Mouse (Mus musculus) erythroblast, embryonic 14.5 days (primary cell): ENCODE data around the gene Vmn2r80. TPM values are rescaled to one million over a fixed set of nuclear protein-coding genes. Genes with fewer than 3 reads are reported as not detected.
"Not testable (repeated sequence)": the region's sequence is repeated elsewhere in the genome, so short reads cannot be mapped to it uniquely, and the experiment has no call there.

ENCODE experiments used
- H3K27me3 ChIP-seq: 2 replicates; pipeline ENCODE4 v1.6.1; 2012; ENCODE audit warnings: inconsistent platforms; ENCODE audit not compliant: control insufficient read depth
- H3K36me3 ChIP-seq: 2 replicates; pipeline ENCODE4 v1.6.1; 2012; ENCODE audit warnings: mild to moderate bottlenecking, inconsistent platforms; ENCODE audit not compliant: control insufficient read depth
- H3K4me1 ChIP-seq: 2 replicates; pipeline ENCODE4 v1.6.1; 2012; ENCODE audit warnings: inconsistent platforms; ENCODE audit not compliant: control insufficient read depth
- H3K4me3 ChIP-seq: replicated peaks from 2 replicates; pipeline ENCODE3; 2012; ENCODE audit warnings: moderate library complexity, mild to moderate bottlenecking, inconsistent platforms
- H3K9me3 ChIP-seq: 2 replicates; pipeline ENCODE4 v1.6.1; 2012; ENCODE audit warnings: low read length, inconsistent platforms, mixed read lengths; ENCODE audit not compliant: control insufficient read depth
- GATA1 ChIP-seq: IDR thresholded peaks from 2 replicates; pipeline ENCODE4 v1.6.1; 2012; ENCODE audit warnings: low read length, inconsistent platforms, mixed read lengths
- TAL1 ChIP-seq: IDR thresholded peaks from 3 replicates; pipeline ENCODE4 v1.6.1; 2012; ENCODE audit warnings: low read length, inconsistent platforms, mixed read lengths
- polyA plus RNA-seq: library from polyadenylated mRNA; stranded (reverse); fragments of >175 nt; gene quantifications from 2 replicates; pipeline ENCODE4 v1.2.3, GENCODE M21; 2012

Vmn2r80 gene
- polyA plus RNA-seq: not detected in 2 replicates

DNA sequence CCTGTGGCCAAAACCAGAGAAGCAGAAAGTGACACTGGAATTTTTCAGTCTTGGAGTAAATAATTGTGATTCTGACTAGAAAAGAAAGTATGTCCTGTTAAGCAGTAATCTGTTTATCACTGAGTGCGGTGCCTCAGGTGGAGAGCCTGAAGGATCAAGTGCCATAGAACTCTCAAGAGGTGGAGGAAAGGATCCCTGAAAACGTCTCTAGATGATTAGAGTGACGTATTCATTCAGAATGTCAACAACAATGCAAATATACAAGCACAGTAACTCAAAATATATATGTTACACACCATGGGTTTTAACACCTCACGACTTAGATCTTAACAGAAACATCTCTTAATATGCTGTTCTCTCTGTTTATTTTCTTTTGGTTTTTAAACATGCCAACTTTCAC is at the start of gene Vmn2r80:
Gene Vmn2r80 (plus strand): TSS at position 301 of the 400 bp plus-strand sequence.
- H3K9me3 ChIP-seq, H3K4me1 ChIP-seq, H3K36me3 ChIP-seq, H3K4me3 ChIP-seq, H3K27me3 ChIP-seq: not testable (repeated sequence)

DNA sequence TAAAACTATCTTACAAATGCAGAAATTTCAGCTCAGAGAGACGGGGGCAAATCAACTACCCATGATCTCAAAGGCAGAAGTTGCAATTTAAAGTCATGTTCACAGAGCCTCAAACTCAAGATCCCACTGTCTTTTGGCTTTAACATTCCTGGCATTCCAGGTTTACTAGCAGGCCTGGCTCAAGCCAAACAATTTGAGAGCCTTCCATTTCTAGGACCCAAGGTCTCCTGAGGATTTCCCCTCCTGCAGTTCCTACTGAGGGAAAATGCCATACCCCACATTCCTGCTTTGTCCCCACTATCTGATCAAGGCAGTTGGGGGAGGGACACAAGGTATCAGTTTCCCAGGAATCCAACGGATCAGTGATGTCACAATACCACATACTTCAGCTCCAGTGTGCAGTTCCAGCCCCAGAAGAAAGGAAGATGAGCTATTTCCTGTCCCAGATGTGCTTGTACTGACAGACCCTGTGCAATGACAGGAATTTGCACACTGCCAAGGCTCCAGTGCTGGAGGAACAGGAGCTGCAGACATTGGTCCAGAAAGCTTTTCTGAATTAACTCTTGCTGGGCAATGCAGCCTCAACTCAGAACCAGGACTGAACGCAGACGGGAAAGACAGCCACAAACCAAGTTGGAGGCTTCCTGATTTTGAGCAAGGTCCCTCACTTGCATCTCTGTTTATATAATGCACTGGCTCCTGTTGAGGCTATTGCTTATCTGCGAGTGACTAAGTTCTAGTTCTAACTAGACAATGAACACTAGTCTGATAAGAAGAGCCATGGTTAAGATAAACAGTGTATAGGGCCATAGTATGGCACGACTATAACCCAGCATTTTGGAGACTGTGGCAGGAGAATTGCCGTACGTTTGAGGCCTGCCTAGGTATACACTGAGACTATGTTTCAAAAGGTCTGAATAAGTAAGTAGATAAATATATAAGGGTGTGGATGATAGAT is 42.0 kb upstream of the Vmn2r80 start:
- Histone ChIP-seq H3K9me3 (no peaks in the 10 kb centered on the region), H3K4me1 (peaks cover 11% of the 10 kb centered on the region), H3K27me3 (no peaks in the 10 kb centered on the region), H3K4me3 (no peak overlapping the region), H3K36me3 (no peaks in the 10 kb centered on the region)
- TF ChIP-seq GATA1: no peak
- TF ChIP-seq TAL1: no peak

DNA sequence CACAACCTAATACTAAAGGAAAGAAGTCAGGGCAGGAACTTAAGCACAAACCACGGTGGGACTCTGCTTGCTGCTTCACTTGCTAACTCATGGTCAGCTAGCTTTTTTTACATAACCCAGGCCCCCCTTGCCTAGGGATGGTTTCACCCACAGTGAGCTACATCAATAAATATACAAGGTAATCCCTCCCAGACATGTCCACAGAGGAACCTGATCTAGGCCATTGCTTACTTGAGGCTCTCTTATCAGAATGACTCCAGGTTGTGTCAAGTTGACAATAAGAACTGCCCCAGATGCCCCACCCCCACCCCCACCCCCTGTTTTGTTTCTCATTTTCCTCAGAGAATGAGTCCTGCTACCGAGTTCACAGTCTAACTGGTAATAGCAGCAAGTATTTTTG is 41.0 kb upstream of the Vmn2r80 start:
- Histone ChIP-seq H3K27me3 (no peaks in the 10 kb centered on the region), H3K36me3 (no peaks in the 10 kb centered on the region), H3K4me3 (no peak overlapping the region), H3K4me1 (peaks cover 11% of the 10 kb centered on the region), H3K9me3 (no peaks in the 10 kb centered on the region)
- TF ChIP-seq TAL1 (no peak), GATA1 (no peak)

DNA sequence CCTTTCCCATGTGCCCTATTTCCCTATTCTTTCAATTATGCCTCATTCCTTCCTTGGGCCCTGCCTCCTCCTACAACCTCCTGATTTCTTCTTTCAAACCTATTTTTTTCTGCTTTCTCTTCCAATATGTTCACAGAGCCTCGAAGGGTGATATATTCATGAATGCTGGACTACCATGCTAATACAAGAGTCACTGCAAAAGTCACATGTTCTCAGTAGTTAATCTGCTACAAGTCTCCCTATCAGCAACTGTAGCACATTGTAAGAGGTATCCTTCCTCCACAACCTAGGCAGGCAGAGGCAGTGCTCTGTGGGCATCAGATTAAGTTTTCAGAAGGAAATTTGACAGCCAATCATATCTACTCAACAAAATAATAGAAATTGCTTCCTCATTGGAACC is 39.4 kb upstream of the Vmn2r80 start:
- H3K27me3 ChIP-seq: no peaks in the 10 kb centered on the region
- no peaks in the 10 kb centered on the region for H3K9me3 ChIP-seq
- TF ChIP-seq TAL1 (no peak), GATA1 (no peak)
- no peaks in the 10 kb centered on the region for H3K36me3 ChIP-seq
- no peak overlapping the region for H3K4me3 ChIP-seq
- peaks cover 11% of the 10 kb centered on the region for H3K4me1 ChIP-seq

- no peaks in the 10 kb centered on the region for H3K27me3 ChIP-seq
- H3K9me3 ChIP-seq: no peaks in the 10 kb centered on the region
- TF ChIP-seq GATA1: no peak
- no peak overlapping the region for H3K4me3 ChIP-seq
- H3K4me1 ChIP-seq: peaks cover 11% of the 10 kb centered on the region
- H3K36me3 ChIP-seq: no peaks in the 10 kb centered on the region
Observed at GRCm38 (mm10) chr10:79110482-79110881, 38.1 kb upstream of the Vmn2r80 start.

- Histone ChIP-seq H3K4me3 (no peak overlapping the region), H3K9me3 (no peaks in the 10 kb centered on the region), H3K4me1 (no peaks in the 10 kb centered on the region), H3K27me3 (no peaks in the 10 kb centered on the region), H3K36me3 (no peaks in the 10 kb centered on the region)
- TF ChIP-seq GATA1: no peak
- TF ChIP-seq TAL1: no peak
Observed at GRCm38 (mm10) chr10:79115085-79115484, 33.5 kb upstream of the Vmn2r80 start.

GRCm38 (mm10) chr10:79116125-79116849 is 32.3 kb upstream of the Vmn2r80 start:
- Histone ChIP-seq H3K27me3 (no peaks in the 10 kb centered on the region), H3K36me3 (no peaks in the 10 kb centered on the region), H3K4me1 (no peaks in the 10 kb centered on the region), H3K4me3 (no peak overlapping the region), H3K9me3 (no peaks in the 10 kb centered on the region)
- TF ChIP-seq GATA1 (no peak), TAL1 (no peak)

DNA sequence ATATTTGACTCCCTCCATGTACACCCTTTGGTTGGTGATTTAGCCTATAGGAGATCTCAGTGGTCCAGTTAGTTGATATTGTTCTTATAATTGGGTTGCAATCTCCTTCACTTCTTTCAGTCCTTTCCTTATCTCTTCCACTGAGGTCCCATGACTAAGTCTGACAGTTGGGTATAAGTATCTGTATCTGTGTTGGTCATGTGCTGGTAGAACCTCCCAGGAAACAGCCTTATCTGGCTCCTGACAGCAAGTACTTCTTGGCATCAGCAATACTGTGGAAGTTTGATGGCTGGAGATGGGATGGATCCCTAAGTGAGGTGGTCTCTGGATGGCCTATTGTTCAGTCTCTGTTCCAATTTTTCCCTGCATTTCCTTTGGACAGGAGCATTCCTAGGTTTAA is 3.0 kb downstream of the Vmn2r80 start:
- TF ChIP-seq GATA1 (no peak), TAL1 (no peak)
- H3K4me1 ChIP-seq: no peaks in the 10 kb centered on the region
- H3K4me3 ChIP-seq: no peak overlapping the region
- peaks cover 3% of the 10 kb centered on the region for H3K9me3 ChIP-seq
- no peaks in the 10 kb centered on the region for H3K36me3 ChIP-seq
- no peaks in the 10 kb centered on the region for H3K27me3 ChIP-seq

DNA sequence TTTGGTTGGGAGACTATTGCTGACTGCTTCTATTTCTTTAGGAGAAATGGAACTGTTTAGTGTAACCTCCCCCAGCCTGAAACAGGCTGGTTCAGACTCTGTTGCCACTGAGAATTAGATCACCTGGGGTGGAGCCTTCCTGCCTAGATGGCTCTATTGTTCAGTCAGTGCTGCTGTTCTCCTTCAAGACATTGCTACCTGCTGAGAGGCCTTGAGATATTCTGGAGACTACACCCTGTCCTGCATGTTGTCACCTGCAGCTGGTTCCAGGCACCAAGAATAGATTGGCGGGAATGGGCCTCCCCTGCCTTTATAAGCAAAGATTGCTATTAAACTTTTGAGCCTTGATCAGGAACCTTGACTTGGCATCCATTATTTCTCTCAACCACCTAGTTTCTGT is 51.4 kb downstream of the Vmn2r80 start:
- not testable (repeated sequence) for H3K4me1 ChIP-seq, H3K36me3 ChIP-seq, H3K9me3 ChIP-seq, H3K4me3 ChIP-seq, H3K27me3 ChIP-seq
